Mouse (Mus musculus) heart, adult 2 months (tissue): ENCODE data around the gene Myl9.

Experiments used
- CTCF ChIP-seq: fragments of 200-600 bp; IDR thresholded peaks from 2 replicates; pipeline ENCODE4 v1.8.1; 2022; ENCODE audit warnings: antibody characterized with exemption, mild to moderate bottlenecking, moderate library complexity
- EP300 ChIP-seq: fragments of 200-500 bp; IDR thresholded peaks from 2 replicates; pipeline ENCODE4 v1.6.1; 2011; ENCODE audit warnings: low read depth, low read length, control low read depth; ENCODE audit not compliant: insufficient read depth
- POLR2A ChIP-seq: fragments of 200-500 bp; IDR thresholded peaks from 2 replicates; pipeline ENCODE4 v1.6.1; 2011; ENCODE audit warnings: mild to moderate bottlenecking, low read depth, low read length, control low read depth; ENCODE audit not compliant: insufficient read depth

DNA sequence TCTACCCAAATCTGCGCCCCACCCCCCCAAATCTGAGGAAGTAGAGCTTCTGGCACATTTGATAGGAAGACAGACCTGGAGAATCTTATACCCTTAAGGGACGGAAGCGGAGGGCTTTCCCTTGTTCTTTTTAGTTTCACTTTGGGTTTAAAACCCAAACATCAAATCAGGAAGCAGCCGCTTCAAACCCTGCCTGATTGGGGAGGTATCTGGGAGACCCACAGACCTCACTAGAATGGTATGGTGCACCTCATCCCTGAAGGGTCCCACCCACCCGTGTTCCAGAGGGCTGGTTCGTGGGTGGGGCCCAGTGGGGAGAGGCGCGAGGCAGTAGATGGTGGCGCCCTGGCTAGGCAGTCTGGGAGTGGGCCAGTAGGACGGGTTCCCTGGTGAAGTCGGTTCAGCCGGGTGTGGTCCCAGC, 44.7 kb upstream of the Myl9 start:
- TF ChIP-seq POLR2A (no peak), CTCF (no peak), EP300 (no peak)
